Mouse (Mus musculus): ENCODE data around the gene Zmynd8. TPM values are rescaled to one million over a fixed set of nuclear protein-coding genes. Genes with fewer than 3 reads are reported as not detected.

Gene Zmynd8
- 10 to 100 TPM; 48.7 to 55.5 TPM for total RNA-seq (2021)

GRCm38 (mm10) chr2:165898202-165899194 is at the start of gene Zmynd8:
Zmynd8 (minus strand) TSS chr2:165899016.
- DNase-seq: no peak
- intact Hi-C loops (cut with DNase I): no loop called here

- no peak for DNase-seq
- intact Hi-C loops (cut with DNase I): no loop called here
These were observed 49.2 kb upstream of the Zmynd8 start for GRCm38 (mm10) chr2:165948007-165948406.

GRCm38 (mm10) chr2:165946046-165946564 is 47.3 kb upstream of the Zmynd8 start:
- DNase-seq: no peak
- intact Hi-C loops (cut with DNase I): no loop called here

- intact Hi-C loops (cut with DNase I): no loop called here
- no peak for DNase-seq
These were observed 45.9 kb upstream of the Zmynd8 start for GRCm38 (mm10) chr2:165944576-165945351.

GRCm38 (mm10) chr2:165943113-165943512 is 44.3 kb upstream of the Zmynd8 start:
- DNase-seq: no peak
- intact Hi-C loops (cut with DNase I): no loop called here

- DNase-seq: peak; percentile 70 to 74
- intact Hi-C loops (cut with DNase I): loop anchor here (5.0 kb wide), 1 partner anchor 56 kb away; the partner anchor contains the start of gene Ncoa3
These were observed 37.3 kb upstream of the Zmynd8 start for GRCm38 (mm10) chr2:165936106-165936505.

- DNase-seq: no peak
- intact Hi-C loops (cut with DNase I): no loop called here
These were observed 28.9 kb upstream of the Zmynd8 start for GRCm38 (mm10) chr2:165927705-165928104.

- intact Hi-C loops (cut with DNase I): no loop called here
- no peak for DNase-seq
These were observed 27.4 kb upstream of the Zmynd8 start for GRCm38 (mm10) chr2:165926191-165926590.

- no peak for DNase-seq
- intact Hi-C loops (cut with DNase I): no loop called here
These were observed 26.3 kb upstream of the Zmynd8 start for GRCm38 (mm10) chr2:165925144-165925543.

GRCm38 (mm10) chr2:165924695-165925094 is 25.9 kb upstream of the Zmynd8 start:
- no peak for DNase-seq
- intact Hi-C loops (cut with DNase I): no loop called here

- DNase-seq: no peak
- intact Hi-C loops (cut with DNase I): no loop called here
These were observed 24.9 kb upstream of the Zmynd8 start for GRCm38 (mm10) chr2:165923715-165924114.

- intact Hi-C loops (cut with DNase I): no loop called here
- DNase-seq: no peak
These were observed 24.2 kb upstream of the Zmynd8 start for GRCm38 (mm10) chr2:165922994-165923393.

GRCm38 (mm10) chr2:165922047-165922728 is 23.4 kb upstream of the Zmynd8 start:
- intact Hi-C loops (cut with DNase I): no loop called here

GRCm38 (mm10) chr2:165914298-165914697 is 15.5 kb upstream of the Zmynd8 start:
- intact Hi-C loops (cut with DNase I): loop anchor here (1.0 to 2.0 kb wide), 5 partner anchors 61 to 135 kb away; no protein-coding TSS in a partner anchor
- peak; percentile 98 to 99 for DNase-seq

More at GRCm38 (mm10) chr2:165922047-165922728, 23.4 kb upstream of the Zmynd8 start:
- no peak for DNase-seq

- DNase-seq: no peak
- intact Hi-C loops (cut with DNase I): no loop called here
These were observed 14.3 kb upstream of the Zmynd8 start for GRCm38 (mm10) chr2:165913073-165913472.

GRCm38 (mm10) chr2:165909731-165910130 is 10.9 kb upstream of the Zmynd8 start:
- intact Hi-C loops (cut with DNase I): no loop called here
- DNase-seq: no peak

- DNase-seq: no peak
- intact Hi-C loops (cut with DNase I): no loop called here
These were observed 8.4 kb upstream of the Zmynd8 start for GRCm38 (mm10) chr2:165907199-165907598.

GRCm38 (mm10) chr2:165906332-165906945 is 7.6 kb upstream of the Zmynd8 start:
- intact Hi-C loops (cut with DNase I): no loop called here
- peak; percentile 50 to 62 for DNase-seq

- DNase-seq: no peak
- intact Hi-C loops (cut with DNase I): loop anchor here (2.0 kb wide), 1 partner anchor 74 kb away; no protein-coding TSS in a partner anchor
These were observed 2.2 kb upstream of the Zmynd8 start for GRCm38 (mm10) chr2:165901127-165901384.

Data from heart, postnatal 10 days (tissue).